Mouse (Mus musculus): ENCODE measurements around the gene Casp1. TPM values are rescaled to one million over a fixed set of nuclear protein-coding genes. Genes with fewer than 3 reads are reported as not detected.

Casp1 gene
- total RNA-seq, 4 experiments from 2014 or later, result 1.0 to 2.6 (median 1.6) TPM

Other genes with a start within 250 kb of the Casp1 start
- 1 to 10 TPM; 2.7 to 4.2 (median 3.6) TPM for gene Casp4, start 10.3 kb downstream of the Casp1 start, total RNA-seq (2022)
- gene Casp12, start 46.9 kb downstream of the Casp1 start, total RNA-seq (2022), result 1 to 10 TPM; 4.6 to 8.1 (median 6.1) TPM

Data from heart, adult 8-10 months (tissue).